Mouse (Mus musculus) ES-Bruce4 (cell line): Measurements from ENCODE around the gene Fbxw10.

Source experiments
- CTCF ChIP-seq: IDR thresholded peaks from one replicate; pipeline ENCODE4 v1.8.1; 2011; ENCODE audit warnings: low read depth, low read length
- POLR2A ChIP-seq: IDR thresholded peaks from one replicate; pipeline ENCODE4 v1.8.1; 2011; ENCODE audit warnings: low read length; ENCODE audit not compliant: insufficient read depth

DNA sequence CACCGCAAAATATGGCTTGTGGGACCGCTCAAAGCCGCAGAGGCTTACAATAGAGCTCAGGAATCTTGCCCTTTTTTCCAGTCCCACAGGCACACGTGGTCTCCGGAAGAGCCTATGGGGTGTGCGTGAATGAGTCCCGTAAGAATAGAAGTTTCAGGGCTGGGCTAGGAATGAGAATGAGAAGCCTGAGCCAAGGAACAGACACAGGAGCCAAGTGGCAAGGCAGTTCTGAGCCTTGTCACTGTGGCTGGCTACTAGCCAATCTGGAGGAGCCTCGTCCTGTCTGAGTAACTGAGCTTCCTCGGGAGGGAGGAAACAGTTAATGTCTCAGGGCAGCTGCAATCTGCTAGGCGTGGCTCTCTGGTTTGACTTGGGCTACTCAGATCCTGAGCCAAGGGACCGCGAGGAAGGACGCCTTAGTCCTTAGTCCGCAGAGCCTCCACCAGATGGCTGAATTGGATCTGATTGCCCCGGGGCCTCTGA lies 26.8 kb upstream of the Fbxw10 start, which contains the start of gene Trim16:
- TF ChIP-seq CTCF (no peak), POLR2A (no peak)
